8 mouse cellular contexts compared by ENCODE assay signal in genomic region chr10:100015370-100016325, GRCm38 (mm10). TPM values are rescaled to one million over a fixed set of nuclear protein-coding genes. Genes with fewer than 3 reads are reported as not detected.
DNase-seq lines count a peak whose midpoint lies in the region; ATAC-seq and TF ChIP-seq lines count a peak whose summit lies in the region.

Gene Kitl (plus strand): TSS chr10:100015630.

- DNase-seq in ES-E14 (ENCODE audit: low read depth, low spot score): peak; percentile 57
- DNase-seq in cerebellum, adult 18-20 months: peak; percentile 5 to 16
- peak; percentile 85 to 88 for DNase-seq in heart, postnatal 36 days
- peak; percentile 20 to 46 for DNase-seq in layer of hippocampus, adult 2 months (ENCODE audit: low spot score in 2 of 2)
- peak; percentile 68 for DNase-seq in ovary, postnatal 10 days (ENCODE audit: low spot score)
- DNase-seq in urinary bladder, postnatal 25 days (ENCODE audit: low spot score): peak; percentile 60

- H3K36me3 ChIP-seq in ES-E14 (ENCODE audit: control insufficient read depth, insufficient read depth, low read length, poor library complexity, severe bottlenecking): no peaks in the 10 kb centered on the region
- H3K36me3 ChIP-seq in lung, embryonic 15.5 days: no peaks in the 10 kb centered on the region

- H3K9me3 ChIP-seq in ES-E14 (ENCODE audit: control insufficient read depth, insufficient read depth, low read depth, low read length): no peaks in the 10 kb centered on the region
- no peaks in the 10 kb centered on the region for H3K9me3 ChIP-seq in lung, embryonic 15.5 days

- WGBS in lung, embryonic 15.5 days: under 1% methylated on average over 68 of the region's 70 CpGs

- no peaks in the 10 kb centered on the region for H3K27me3 ChIP-seq in lung, embryonic 15.5 days

- no peak for TF ChIP-seq CTCF in layer of hippocampus, adult 2 months (conservative IDR thresholded peaks at IDR 0.05)

- no peaks in the 10 kb centered on the region for H3K4me1 ChIP-seq in ES-E14 (ENCODE audit: control insufficient read depth in 2 of 2, insufficient read depth in 2 of 2, low read length in 2 of 2, poor library complexity in 1 of 2)
- peaks cover 48% of the 10 kb centered on the region for H3K4me1 ChIP-seq in lung, embryonic 15.5 days

- peak within 1 kb of the TSS; percentile 71 for H3K9ac ChIP-seq in ES-E14 (ENCODE audit: insufficient read depth, low read depth, low read length, poor library complexity, severe bottlenecking)
- peak within 1 kb of the TSS; percentile 88 for H3K9ac ChIP-seq in lung, embryonic 15.5 days

- intact Hi-C loops in heart, postnatal 36 days (cut with DNase I): loop anchor here (2.0 to 10.0 kb wide), 8 partner anchors 47 to 373 kb away; no protein-coding TSS in a partner anchor

- H3K27ac ChIP-seq in ES-E14 (ENCODE audit: insufficient read depth, low read depth, low read length, poor library complexity, severe bottlenecking): no peak within 1 kb of the TSS
- H3K27ac ChIP-seq in layer of hippocampus, adult 2 months: peak within 1 kb of the TSS; percentile 90
- peak within 1 kb of the TSS; percentile 93 for H3K27ac ChIP-seq in lung, embryonic 15.5 days

- ATAC-seq in frontal cortex, adult (ENCODE audit: low TSS enrichment): peak; percentile 68
- peak; percentile 90 for ATAC-seq in lung, embryonic 15.5 days (ENCODE audit: borderline replicate concordance, extremely low read depth, low FRiP score, low TSS enrichment)

- in situ Hi-C loops in ES-E14 (cut with MboI; ENCODE audit: low sequenced_read_pairs in 2 of 2, unreplicated experiment in 2 of 2): no loop called here

- H3K4me3 ChIP-seq in ES-E14 (ENCODE audit: insufficient read depth in 1 of 2, low read depth in 1 of 2, low read length in 2 of 2, poor library complexity in 1 of 2, severe bottlenecking in 1 of 2): peak within 1 kb of the TSS; percentile 66 to 87
- H3K4me3 ChIP-seq in layer of hippocampus, adult 2 months: peak within 1 kb of the TSS; percentile 73
- peak within 1 kb of the TSS; percentile 79 for H3K4me3 ChIP-seq in lung, embryonic 15.5 days

- peak within 1 kb of the TSS; percentile 62 for H3K4me2 ChIP-seq in lung, embryonic 15.5 days

TF ChIP-seq in ES-E14, 5 proteins besides CTCF, POLR2A, EP300 and RAD21:
- TF ChIP-seq ZNF384 (IDR thresholded peaks at IDR 0.05; ENCODE audit: low read depth, low read length) (no peak), ZC3H11A (IDR thresholded peaks at IDR 0.05; ENCODE audit: borderline replicate concordance, low read depth, low read length) (no peak), CHD2 (IDR thresholded peaks at IDR 0.05; ENCODE audit: low read depth, low read length) (no peak), HCFC1 (IDR thresholded peaks at IDR 0.05; ENCODE audit: borderline replicate concordance, insufficient read depth, low read length) (no peak), MAFK (IDR thresholded peaks at IDR 0.05; ENCODE audit: insufficient read depth, low read depth, low read length) (no peak)

RNA-seq across cellular contexts. Expression of gene Kitl, which starts in this region (rescaled TPM):
- 6.5 and 8.7 TPM in 2 replicates for total RNA-seq in ES-E14 (2012; rRNA removed)
- 10 to 100 TPM; 60.9 to 70.1 TPM for total RNA-seq in heart, postnatal 36 days (2021)
- total RNA-seq in layer of hippocampus, adult 2 months (2021): 10 to 100 TPM; 21.4 to 21.6 TPM
- 41.4 and 45.6 TPM in 2 replicates for polyA plus RNA-seq in lung, embryonic 15.5 days (2015; fragmentation: Nextera tagmentation; extraction: Ambion mirVana)

Comparison
In these comparisons a context has a peak if more than half of its experiments do, and no peak if none do; other contexts are left out.
1. DNase-seq: peak in every context shown above with its lines; median percentile 86 in heart, postnatal 36 days; 68 in ovary, postnatal 10 days; 60 in urinary bladder, postnatal 25 days; 57 in ES-E14; 33 in layer of hippocampus, adult 2 months; 10 in cerebellum, adult 18-20 months.